Mouse (Mus musculus): ENCODE results near the gene Cers5.

DNA sequence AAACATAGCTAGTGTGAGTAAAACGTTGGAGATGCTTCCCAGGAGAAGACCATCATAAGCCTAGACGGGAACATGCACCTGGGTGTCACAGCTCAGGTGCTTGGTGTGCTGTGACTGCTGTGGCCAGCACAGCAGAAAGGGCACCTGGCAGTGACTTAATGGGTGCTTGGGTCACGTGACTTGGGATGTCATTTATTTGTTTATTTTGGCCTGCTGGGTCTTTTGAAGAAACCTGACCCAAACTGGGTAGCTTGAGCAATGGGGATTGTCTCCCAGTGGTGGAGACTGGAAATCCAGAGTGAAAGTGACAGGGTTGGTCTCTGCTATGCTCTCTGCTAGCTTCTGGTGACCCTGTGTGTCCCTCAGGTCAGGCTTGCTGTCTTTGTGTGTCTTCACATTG, 61.2 kb downstream of the Cers5 start:
- TF ChIP-seq CTCF (IDR thresholded peaks at IDR 0.05; ENCODE audit: control insufficient read depth, insufficient read depth, insufficient replicate concordance, low read depth, low read length) = no peak
- TF ChIP-seq POLR2A (IDR thresholded peaks at IDR 0.05; ENCODE audit: control insufficient read depth, low read depth, low read length) = no peak
